Mouse (Mus musculus) kidney, embryonic 15.5 days (tissue): ENCODE data around the gene Tbc1d22b. TPM values are rescaled to one million over a fixed set of nuclear protein-coding genes. Genes with fewer than 3 reads are reported as not detected.

ENCODE experiments used
- ATAC-seq: fragments of 200-750 bp; cut with Nextera tagmentation; replicated peaks from 2 replicates; pipeline ENCODE4 v1.8.0; 2017; ENCODE audit warnings: moderate TSS enrichment; ENCODE audit not compliant: low FRiP score
- H3K27ac ChIP-seq: fragments of 300-500 bp; sonication (generic); 2 replicates; pipeline ENCODE4 v1.5.1; 2015; ENCODE audit warnings: mild to moderate bottlenecking, inconsistent platforms
- H3K27me3 ChIP-seq: fragments of 300-500 bp; sonication (generic); 2 replicates; pipeline ENCODE4 v1.6.1; 2015; ENCODE audit warnings: inconsistent platforms
- H3K36me3 ChIP-seq: fragments of 300-500 bp; sonication (generic); 2 replicates; pipeline ENCODE4 v1.6.1; 2015; ENCODE audit warnings: inconsistent platforms
- H3K4me1 ChIP-seq: fragments of 300-500 bp; sonication (generic); 2 replicates; pipeline ENCODE4 v1.6.1; 2015; ENCODE audit warnings: inconsistent platforms
- H3K4me2 ChIP-seq: fragments of 300-500 bp; sonication (generic); 2 replicates; pipeline ENCODE4 v1.6.1; 2015; ENCODE audit warnings: moderate library complexity, mild to moderate bottlenecking, inconsistent platforms
- H3K4me3 ChIP-seq: fragments of 300-500 bp; sonication (generic); replicated peaks from 2 replicates; pipeline ENCODE4 v1.5.1; 2015; ENCODE audit warnings: mild to moderate bottlenecking, inconsistent platforms
- H3K9ac ChIP-seq: fragments of 300-500 bp; sonication (generic); 2 replicates; pipeline ENCODE4 v1.6.1; 2015; ENCODE audit warnings: mild to moderate bottlenecking, inconsistent platforms
- H3K9me3 ChIP-seq: fragments of 300-500 bp; sonication (generic); replicated peaks from 2 replicates; pipeline ENCODE4 v1.6.1; 2016; ENCODE audit warnings: inconsistent platforms
- WGBS: fragments of 180-500 bp; shearing (Covaris S2); methylation state at CpG from one replicate; pipeline ENCODE4 v1.1.7; 2015; ENCODE audit warnings: mixed read lengths; 5-methylcytosine and 5-hydroxymethylcytosine counted together
- polyA plus RNA-seq: library from polyadenylated mRNA; unstranded; fragments of >200 nt; fragmentation: Nextera tagmentation; extraction: Ambion mirVana; gene quantifications from 2 replicates; pipeline ENCODE4 v1.2.1, GENCODE M21; 2015

Tbc1d22b gene
- 16.7 and 19.3 TPM in 2 replicates for polyA plus RNA-seq

GRCm38 (mm10) chr17:29549543-29550428 lies at the start of gene Tbc1d22b, which contains the start of gene Gm17657:
Gene Tbc1d22b, plus strand, starts transcription at chr17:29549785.
Gene Gm17657, minus strand, starts transcription at chr17:29549638.
- peak within 1 kb of the TSS; percentile 77 for H3K27ac ChIP-seq
- peak; percentile 97 for ATAC-seq

GRCm38 (mm10) chr17:29500243-29500740 lies 49.3 kb upstream of the Tbc1d22b start:
- Histone ChIP-seq H3K4me2 (no peak overlapping the region), H3K4me3 (no peak overlapping the region), H3K9me3 (no peaks in the 10 kb centered on the region), H3K27ac (no peak overlapping the region), H3K36me3 (peaks cover 5% of the 10 kb centered on the region; the same call in 1 of the 2 replicates), H3K27me3 (no peaks in the 10 kb centered on the region), H3K4me1 (peaks cover 14% of the 10 kb centered on the region), H3K9ac (no peak overlapping the region)
- WGBS, result 74% methylated on average over 7 of the region's 7 CpGs
- ATAC-seq, result no peak; the same call in 1 of the 2 replicates

More at GRCm38 (mm10) chr17:29549543-29550428, at the start of gene Tbc1d22b, which contains the start of gene Gm17657:
- Histone ChIP-seq H3K9ac (peak within 1 kb of the TSS; percentile 95), H3K4me3 (peak within 1 kb of the TSS; percentile 92), H3K9me3 (no peaks in the 10 kb centered on the region), H3K27me3 (no peaks in the 10 kb centered on the region), H3K36me3 (no peaks in the 10 kb centered on the region), H3K4me1 (peaks cover 27% of the 10 kb centered on the region), H3K4me2 (peak within 1 kb of the TSS; percentile 77)
- WGBS, result under 1% methylated on average over 44 of the region's 44 CpGs

- Histone ChIP-seq H3K9ac (no peak overlapping the region), H3K27me3 (no peaks in the 10 kb centered on the region), H3K36me3 (peaks cover 3% of the 10 kb centered on the region; the same call in 1 of the 2 replicates), H3K27ac (no peak overlapping the region), H3K9me3 (no peaks in the 10 kb centered on the region), H3K4me1 (peaks cover 14% of the 10 kb centered on the region), H3K4me2 (no peak overlapping the region), H3K4me3 (no peak overlapping the region)
- peak; percentile 56; the same call in 1 of the 2 replicates for ATAC-seq
- WGBS, result 65% methylated on average over 17 of the region's 17 CpGs
Observed at GRCm38 (mm10) chr17:29500802-29501469, 48.6 kb upstream of the Tbc1d22b start.

- Histone ChIP-seq H3K4me2 (peak overlapping the region; percentile 55), H3K9me3 (no peaks in the 10 kb centered on the region), H3K4me1 (peaks cover 14% of the 10 kb centered on the region), H3K4me3 (no peak overlapping the region), H3K27ac (0 out of 2 replicates have a peak overlapping the region, but pooled peaks have one; percentile 33), H3K36me3 (no peaks in the 10 kb centered on the region), H3K9ac (no peak overlapping the region), H3K27me3 (no peaks in the 10 kb centered on the region)
- 66% methylated on average over 7 of the region's 7 CpGs for WGBS
- ATAC-seq, result no peak
Observed at GRCm38 (mm10) chr17:29502005-29502668, 47.4 kb upstream of the Tbc1d22b start.

GRCm38 (mm10) chr17:29502669-29503665 lies 46.6 kb upstream of the Tbc1d22b start:
- Histone ChIP-seq H3K9ac (peak overlapping the region; percentile 11; the same call in 1 of the 2 replicates), H3K27ac (peak overlapping the region; percentile 33; the same call in 1 of the 2 replicates), H3K4me2 (peak overlapping the region; percentile 55)

GRCm38 (mm10) chr17:29503700-29504099 lies 45.9 kb upstream of the Tbc1d22b start:
- Histone ChIP-seq H3K4me2 (no peak overlapping the region; the same call in 1 of the 2 replicates), H3K9ac (no peak overlapping the region), H3K27ac (no peak overlapping the region), H3K27me3 (no peaks in the 10 kb centered on the region), H3K9me3 (no peaks in the 10 kb centered on the region), H3K36me3 (no peaks in the 10 kb centered on the region), H3K4me1 (peaks cover 12% of the 10 kb centered on the region), H3K4me3 (no peak overlapping the region)
- WGBS, result 81% methylated on average over 5 of the region's 5 CpGs
- ATAC-seq, result no peak

More at GRCm38 (mm10) chr17:29502669-29503665, 46.6 kb upstream of the Tbc1d22b start:
- Histone ChIP-seq H3K36me3 (no peaks in the 10 kb centered on the region), H3K4me1 (peaks cover 13% of the 10 kb centered on the region), H3K4me3 (peak overlapping the region; percentile 21), H3K27me3 (no peaks in the 10 kb centered on the region), H3K9me3 (no peaks in the 10 kb centered on the region)
- WGBS, result 12% methylated on average over 32 of the region's 32 CpGs
- no peak for ATAC-seq

- WGBS, result 79% methylated on average over 12 of the region's 12 CpGs
- no peak overlapping the region for H3K27ac ChIP-seq
- H3K27me3 ChIP-seq, result no peaks in the 10 kb centered on the region
- H3K4me3 ChIP-seq, result no peak overlapping the region
- H3K4me1 ChIP-seq, result peaks cover 6% of the 10 kb centered on the region; the same call in 1 of the 2 replicates
- ATAC-seq, result no peak
- no peak overlapping the region for H3K9ac ChIP-seq
- H3K9me3 ChIP-seq, result no peaks in the 10 kb centered on the region
- H3K4me2 ChIP-seq, result no peak overlapping the region
- H3K36me3 ChIP-seq, result no peaks in the 10 kb centered on the region
Observed at GRCm38 (mm10) chr17:29508927-29509608, 40.5 kb upstream of the Tbc1d22b start.

- WGBS, result 54% methylated on average over 8 of the region's 8 CpGs
- H3K4me1 ChIP-seq, result peaks cover 9% of the 10 kb centered on the region; the same call in 1 of the 2 replicates
- no peak for ATAC-seq
Observed at GRCm38 (mm10) chr17:29510691-29511090, 38.9 kb upstream of the Tbc1d22b start.

GRCm38 (mm10) chr17:29513044-29513730 lies 36.4 kb upstream of the Tbc1d22b start:
- Histone ChIP-seq H3K27ac (no peak overlapping the region), H3K36me3 (no peaks in the 10 kb centered on the region), H3K9ac (no peak overlapping the region), H3K4me2 (no peak overlapping the region), H3K9me3 (no peaks in the 10 kb centered on the region), H3K4me1 (peaks cover 9% of the 10 kb centered on the region; the same call in 1 of the 2 replicates), H3K27me3 (no peaks in the 10 kb centered on the region), H3K4me3 (no peak overlapping the region)
- ATAC-seq, result peak; percentile 70
- 28% methylated on average over 13 of the region's 13 CpGs for WGBS

More at GRCm38 (mm10) chr17:29510691-29511090, 38.9 kb upstream of the Tbc1d22b start:
- Histone ChIP-seq H3K4me3 (no peak overlapping the region), H3K9me3 (no peaks in the 10 kb centered on the region), H3K4me2 (no peak overlapping the region), H3K36me3 (no peaks in the 10 kb centered on the region), H3K9ac (no peak overlapping the region), H3K27ac (no peak overlapping the region), H3K27me3 (no peaks in the 10 kb centered on the region)
